Mouse (Mus musculus) lung, postnatal 36 days (tissue): Measurements from ENCODE around the gene Nsun2.

Experiments
- DNase-seq: peaks from one replicate; pipeline ENCODE4 v3.0.0; 2022; ENCODE audit warnings: mixed read lengths

Nsun2 gene

GRCm38 (mm10) chr13:69638108-69638626, 104.6 kb downstream of the Nsun2 start:
- DNase-seq, result no peak

- no peak for DNase-seq
Observed at GRCm38 (mm10) chr13:69639251-69639650, 105.7 kb downstream of the Nsun2 start.

GRCm38 (mm10) chr13:69640126-69640525, 106.6 kb downstream of the Nsun2 start:
- no peak for DNase-seq

- DNase-seq, result no peak
Observed at GRCm38 (mm10) chr13:69640541-69640940, 107.0 kb downstream of the Nsun2 start.

- no peak for DNase-seq
Observed at GRCm38 (mm10) chr13:69641017-69641416, 107.5 kb downstream of the Nsun2 start.

- DNase-seq, result no peak
Observed at GRCm38 (mm10) chr13:69642656-69643216, 109.2 kb downstream of the Nsun2 start.

- peak; percentile 14 for DNase-seq
Observed at GRCm38 (mm10) chr13:69643937-69644336, 110.4 kb downstream of the Nsun2 start.

- DNase-seq, result no peak
Observed at GRCm38 (mm10) chr13:69644427-69645166, 111.1 kb downstream of the Nsun2 start.

GRCm38 (mm10) chr13:69645694-69646423, 112.3 kb downstream of the Nsun2 start:
- DNase-seq, result no peak

- DNase-seq, result no peak
Observed at GRCm38 (mm10) chr13:69646481-69646880, 112.9 kb downstream of the Nsun2 start.

- DNase-seq, result no peak
Observed at GRCm38 (mm10) chr13:69654508-69654907, 121.0 kb downstream of the Nsun2 start.

- DNase-seq, result no peak
Observed at GRCm38 (mm10) chr13:69672121-69672520, 138.6 kb downstream of the Nsun2 start.

- no peak for DNase-seq
Observed at GRCm38 (mm10) chr13:69672565-69672964, 139.0 kb downstream of the Nsun2 start.

GRCm38 (mm10) chr13:69673197-69673920, 139.8 kb downstream of the Nsun2 start:
- no peak for DNase-seq

- DNase-seq, result no peak
Observed at GRCm38 (mm10) chr13:69673921-69674618, 140.5 kb downstream of the Nsun2 start.
